ENCODE assay signal across 17 mouse cellular contexts in genomic region chr9:118608556-118608955, GRCm38 (mm10). TPM values are rescaled to one million over a fixed set of nuclear protein-coding genes. Genes with fewer than 3 reads are reported as not detected.
A peak's percentile ranks its signal among the peaks of the same experiment; 100 is the strongest.
DNase-seq lines count a peak whose midpoint lies in the region; ATAC-seq and TF ChIP-seq lines count a peak whose summit lies in the region.
"Had no signal": no experiment of that assay in that cellular context is flagged by ENCODE, and none has a peak within 500 bp of the region (broad histone marks: within the 10 kb centered on the region; RNA-seq: fewer than 3 reads in every experiment).

No protein-coding gene starts in this region.

- no peak for TF ChIP-seq CTCF in heart, postnatal 0 days (IDR thresholded peaks at IDR 0.05; ENCODE audit: low read depth)

- peak overlapping the region; percentile 87 for H3K4me2 ChIP-seq in kidney, embryonic 15.5 days
- 0 out of 2 replicates have a peak overlapping the region, but pooled peaks have one; percentile 6 for H3K4me2 ChIP-seq in neural tube, embryonic 13.5 days
- H3K4me2 ChIP-seq in heart, postnatal 0 days (ENCODE audit: low read depth, low read length): peak overlapping the region; percentile 17; the same call in 1 of the 2 replicates
- H3K4me2 ChIP-seq in stomach, embryonic 16.5 days (ENCODE audit: low read depth, low read length): peak overlapping the region; percentile 85

- H3K27ac ChIP-seq in kidney, embryonic 15.5 days: no peak overlapping the region; the same call in 1 of the 2 replicates
- H3K27ac ChIP-seq in neural tube, embryonic 13.5 days (replicated peaks): no peak overlapping the region
- H3K27ac ChIP-seq in heart, postnatal 0 days (ENCODE audit: low read depth): no peak overlapping the region
- no peak overlapping the region for H3K27ac ChIP-seq in stomach, embryonic 16.5 days (ENCODE audit: low read length)
- H3K27ac ChIP-seq: liver, embryonic 14.5 days had no signal

- no peak for TF ChIP-seq EP300 in heart, postnatal 0 days (IDR thresholded peaks at IDR 0.05; ENCODE audit: low read depth)

- no peak for ATAC-seq in kidney, embryonic 15.5 days (replicated peaks; ENCODE audit: low FRiP score)
- ATAC-seq in neural tube, embryonic 13.5 days (ENCODE audit: low read depth): no peak
- ATAC-seq in heart, postnatal 0 days (ENCODE audit: insufficient read depth, low read depth): peak; percentile 16; the same call in 1 of the 2 replicates
- no peak for ATAC-seq in stomach, embryonic 16.5 days (ENCODE audit: insufficient read depth, low FRiP score)
- ATAC-seq: CD4-positive, CD25-positive, alpha-beta regulatory T cell, adult 4 months; forebrain, postnatal 0 days; hindbrain, embryonic 16.5 days; Patski had no signal

- 0 out of 2 replicates have a peak overlapping the region, but pooled peaks have one; percentile 5 for H3K9ac ChIP-seq in kidney, embryonic 15.5 days
- no peak overlapping the region for H3K9ac ChIP-seq in neural tube, embryonic 13.5 days
- no peak overlapping the region for H3K9ac ChIP-seq in heart, postnatal 0 days (replicated peaks; ENCODE audit: low read depth, low read length)
- peak overlapping the region; percentile 46; the same call in 1 of the 2 replicates for H3K9ac ChIP-seq in stomach, embryonic 16.5 days (ENCODE audit: low read length)
- H3K9ac ChIP-seq: forebrain, postnatal 0 days; liver, embryonic 14.5 days had no signal

- H3K4me1 ChIP-seq in kidney, embryonic 15.5 days: peaks cover 62% of the 10 kb centered on the region
- peaks cover 41% of the 10 kb centered on the region for H3K4me1 ChIP-seq in neural tube, embryonic 13.5 days (replicated peaks)
- H3K4me1 ChIP-seq in heart, postnatal 0 days (ENCODE audit: control insufficient read depth, insufficient read depth): peaks cover 37% of the 10 kb centered on the region
- H3K4me1 ChIP-seq in stomach, embryonic 16.5 days (ENCODE audit: control insufficient read depth, insufficient read depth, low read length): peaks cover 19% of the 10 kb centered on the region

- no peaks in the 10 kb centered on the region for H3K9me3 ChIP-seq in kidney, embryonic 15.5 days (replicated peaks)
- H3K9me3 ChIP-seq in neural tube, embryonic 13.5 days: no peaks in the 10 kb centered on the region
- H3K9me3 ChIP-seq in heart, postnatal 0 days (replicated peaks; ENCODE audit: control insufficient read depth, low read length): no peaks in the 10 kb centered on the region
- H3K9me3 ChIP-seq in stomach, embryonic 16.5 days (replicated peaks; ENCODE audit: control insufficient read depth, low read length): no peaks in the 10 kb centered on the region

- H3K27me3 ChIP-seq in kidney, embryonic 15.5 days: no peaks in the 10 kb centered on the region
- H3K27me3 ChIP-seq in neural tube, embryonic 13.5 days: peaks cover 74% of the 10 kb centered on the region
- H3K27me3 ChIP-seq in heart, postnatal 0 days (ENCODE audit: control insufficient read depth, insufficient read depth, low read length): no peaks in the 10 kb centered on the region
- H3K27me3 ChIP-seq in stomach, embryonic 16.5 days (ENCODE audit: control insufficient read depth, insufficient read depth, low read length): no peaks in the 10 kb centered on the region

- no peaks in the 10 kb centered on the region for H3K36me3 ChIP-seq in kidney, embryonic 15.5 days
- H3K36me3 ChIP-seq in neural tube, embryonic 13.5 days: no peaks in the 10 kb centered on the region
- H3K36me3 ChIP-seq in heart, postnatal 0 days (replicated peaks; ENCODE audit: control insufficient read depth, insufficient read depth, low read length): no peaks in the 10 kb centered on the region
- H3K36me3 ChIP-seq in stomach, embryonic 16.5 days (ENCODE audit: control insufficient read depth, insufficient read depth, low read length): no peaks in the 10 kb centered on the region

- WGBS in kidney, embryonic 15.5 days: 35% methylated on average over 4 of the region's 4 CpGs
- WGBS in neural tube, embryonic 13.5 days: 41% methylated on average over 4 of the region's 4 CpGs
- 36% methylated on average over 4 of the region's 4 CpGs for WGBS in heart, postnatal 0 days
- WGBS in stomach, embryonic 16.5 days: 52% methylated on average over 4 of the region's 4 CpGs

- no peak for DNase-seq in kidney, adult 9 months
- DNase-seq in neural tube, embryonic 10.5 days (ENCODE audit: extremely low spot score, low spot score): no peak
- no peak for DNase-seq in heart, postnatal 0 days (ENCODE audit: low spot score)
- no peak for DNase-seq in thymus, postnatal 0 days (ENCODE audit: low spot score)
- DNase-seq in embryo, embryonic 10 days (ENCODE audit: low spot score): no peak
- DNase-seq: cerebellum, postnatal 10 days; forebrain, postnatal 0 days; right cerebral cortex, postnatal 4 days; thymus, adult 18-20 months had no signal

- H3K4me3 ChIP-seq in kidney, embryonic 15.5 days (replicated peaks): peak overlapping the region; percentile 84
- no peak overlapping the region for H3K4me3 ChIP-seq in neural tube, embryonic 13.5 days
- no peak overlapping the region for H3K4me3 ChIP-seq in heart, postnatal 0 days (ENCODE audit: low read depth, low read length)
- H3K4me3 ChIP-seq in stomach, embryonic 16.5 days (replicated peaks; ENCODE audit: low read length): peak overlapping the region; percentile 25; the same call in 1 of the 2 replicates
- H3K4me3 ChIP-seq: myocyte had no signal

RNA-seq across cellular contexts. Expression of gene Itga9, which starts 2.1 kb away (rescaled TPM):
- 25.8 and 26.1 TPM in 2 replicates for polyA plus RNA-seq in kidney, embryonic 15.5 days (2015; fragmentation: Nextera tagmentation; extraction: Ambion mirVana)
- polyA plus RNA-seq in neural tube, embryonic 13.5 days (2015; fragmentation: Nextera tagmentation; extraction: Ambion mirVana): 3.5 and 4.9 TPM in 2 replicates
- total RNA-seq in heart, postnatal 0 days (2014; rRNA removed; ENCODE audit: low replicate concordance): 41.4 and 61.5 TPM in 2 replicates
- 8.2 and 10.7 TPM in 2 replicates for polyA plus RNA-seq in heart, postnatal 0 days (2015; fragmentation: Nextera tagmentation; extraction: Ambion mirVana)
- 4.7 and 5.5 TPM in 2 replicates for polyA plus RNA-seq in stomach, embryonic 16.5 days (2015; fragmentation: Nextera tagmentation; extraction: Ambion mirVana)
- 1.9 and 3.3 TPM in 2 replicates for polyA plus RNA-seq in thymus, postnatal 0 days (2015; fragmentation: Nextera tagmentation; extraction: Ambion mirVana)

Comparison
In these comparisons a context has a peak if more than half of its experiments do, and no peak if none do; other contexts are left out.
1. H3K4me2 ChIP-seq: peak in every context shown above with its lines; median percentile 87 in kidney, embryonic 15.5 days; 85 in stomach, embryonic 16.5 days; 17 in heart, postnatal 0 days; 6 in neural tube, embryonic 13.5 days.
2. H3K4me3 ChIP-seq: peak in kidney, embryonic 15.5 days (single experiment) and stomach, embryonic 16.5 days (single experiment); none in neural tube, embryonic 13.5 days (single experiment) and heart, postnatal 0 days (single experiment).
3. H3K9ac ChIP-seq: peak in kidney, embryonic 15.5 days (single experiment) and stomach, embryonic 16.5 days (single experiment); none in neural tube, embryonic 13.5 days (single experiment) and heart, postnatal 0 days (single experiment).